Mouse (Mus musculus) intestine, embryonic 15.5 days (tissue): ENCODE measurements around the gene Bpifb5. TPM values are rescaled to one million over a fixed set of nuclear protein-coding genes. Genes with fewer than 3 reads are reported as not detected.
A peak's percentile ranks its signal among the peaks of the same experiment; 100 is the strongest.
"Not testable (repeated sequence)": the region's sequence is repeated elsewhere in the genome, so short reads cannot be mapped to it uniquely, and the experiment has no call there.

ENCODE experiments used
- ATAC-seq: fragments of 200-750 bp; cut with Nextera tagmentation; 2 replicates; pipeline ENCODE4 v1.8.0; 2017; ENCODE audit warnings: moderate TSS enrichment, moderate library complexity
- H3K27ac ChIP-seq: fragments of 300-500 bp; sonication (generic); 2 replicates; pipeline ENCODE4 v1.5.1; 2015; ENCODE audit warnings: mild to moderate bottlenecking, inconsistent platforms
- H3K27me3 ChIP-seq: fragments of 300-500 bp; sonication (generic); replicated peaks from 2 replicates; pipeline ENCODE4 v1.6.1; 2015; ENCODE audit warnings: inconsistent platforms
- H3K36me3 ChIP-seq: fragments of 300-500 bp; sonication (generic); 2 replicates; pipeline ENCODE4 v1.6.1; 2015; ENCODE audit warnings: inconsistent platforms
- H3K4me1 ChIP-seq: fragments of 300-500 bp; sonication (generic); replicated peaks from 2 replicates; pipeline ENCODE4 v1.6.1; 2015; ENCODE audit warnings: inconsistent platforms
- H3K4me2 ChIP-seq: fragments of 300-500 bp; sonication (generic); replicated peaks from 2 replicates; pipeline ENCODE4 v1.6.1; 2015; ENCODE audit warnings: mild to moderate bottlenecking, inconsistent platforms
- H3K4me3 ChIP-seq: fragments of 300-500 bp; sonication (generic); replicated peaks from 2 replicates; pipeline ENCODE4 v1.5.1; 2015; ENCODE audit warnings: inconsistent platforms
- H3K9ac ChIP-seq: fragments of 300-500 bp; sonication (generic); 2 replicates; pipeline ENCODE4 v1.6.1; 2015; ENCODE audit warnings: inconsistent platforms
- H3K9me3 ChIP-seq: fragments of 300-500 bp; sonication (generic); 2 replicates; pipeline ENCODE4 v1.6.1; 2016; ENCODE audit warnings: inconsistent platforms
- WGBS: fragments of 180-500 bp; shearing (Covaris S2); methylation state at CpG from one replicate; pipeline ENCODE4 v1.1.7; 2015; 5-methylcytosine and 5-hydroxymethylcytosine counted together
- polyA plus RNA-seq: library from polyadenylated mRNA; unstranded; fragments of >200 nt; fragmentation: Nextera tagmentation; extraction: Ambion mirVana; gene quantifications from 2 replicates; pipeline ENCODE4 v1.2.1, GENCODE M21; 2015

Bpifb5 gene
- 0.09 and 0.13 TPM in 2 replicates for polyA plus RNA-seq

- ATAC-seq = peak; percentile 59
- H3K36me3 ChIP-seq = no peaks in the 10 kb centered on the region
- 0 out of 2 replicates have a peak within 1 kb of the TSS, but pooled peaks have one; percentile 12 for H3K4me2 ChIP-seq
- H3K4me3 ChIP-seq = no peak within 1 kb of the TSS
- H3K4me1 ChIP-seq = peaks cover 11% of the 10 kb centered on the region
- no peak within 1 kb of the TSS for H3K27ac ChIP-seq
- no peak within 1 kb of the TSS for H3K9ac ChIP-seq
- no peaks in the 10 kb centered on the region for H3K27me3 ChIP-seq
- WGBS = 5% methylated on average over 14 of the region's 14 CpGs
- no peaks in the 10 kb centered on the region for H3K9me3 ChIP-seq
Measured at GRCm38 (mm10) chr2:154223265-154223916, at the start of gene Bpifb5. TSS of gene Bpifb5 (plus strand) at chr2:154223742.

- H3K4me1 ChIP-seq, H3K4me3 ChIP-seq, H3K27ac ChIP-seq, H3K9me3 ChIP-seq, H3K27me3 ChIP-seq, H3K4me2 ChIP-seq, ATAC-seq, H3K36me3 ChIP-seq, H3K9ac ChIP-seq: not testable (repeated sequence)
- 83% methylated on average over 7 of the region's 7 CpGs for WGBS
Measured at GRCm38 (mm10) chr2:154181900-154182299, 41.6 kb upstream of the Bpifb5 start.

- H3K9ac ChIP-seq, H3K27ac ChIP-seq, ATAC-seq, H3K9me3 ChIP-seq, H3K4me2 ChIP-seq, H3K4me1 ChIP-seq, H3K4me3 ChIP-seq, H3K36me3 ChIP-seq, H3K27me3 ChIP-seq: not testable (repeated sequence)
- WGBS = 70% methylated on average over 4 of the region's 4 CpGs
Measured at GRCm38 (mm10) chr2:154183061-154183460, 40.5 kb upstream of the Bpifb5 start.

GRCm38 (mm10) chr2:154185319-154185718, 38.2 kb upstream of the Bpifb5 start:
- H3K27ac ChIP-seq = no peak overlapping the region
- H3K4me2 ChIP-seq = no peak overlapping the region

GRCm38 (mm10) chr2:154185748-154186147, 37.8 kb upstream of the Bpifb5 start:
- no peak for ATAC-seq
- no peaks in the 10 kb centered on the region for H3K9me3 ChIP-seq
- no peaks in the 10 kb centered on the region for H3K4me1 ChIP-seq
- H3K36me3 ChIP-seq = no peaks in the 10 kb centered on the region
- no peak overlapping the region for H3K9ac ChIP-seq
- no peak overlapping the region for H3K4me3 ChIP-seq
- H3K27ac ChIP-seq = no peak overlapping the region
- H3K4me2 ChIP-seq = no peak overlapping the region
- WGBS = 68% methylated on average over 3 of the region's 3 CpGs
- no peaks in the 10 kb centered on the region for H3K27me3 ChIP-seq

More at GRCm38 (mm10) chr2:154185319-154185718, 38.2 kb upstream of the Bpifb5 start:
- H3K4me3 ChIP-seq = no peak overlapping the region
- no peaks in the 10 kb centered on the region for H3K9me3 ChIP-seq
- 83% methylated on average over 6 of the region's 6 CpGs for WGBS
- H3K4me1 ChIP-seq = no peaks in the 10 kb centered on the region
- no peaks in the 10 kb centered on the region for H3K36me3 ChIP-seq
- no peak overlapping the region for H3K9ac ChIP-seq
- no peaks in the 10 kb centered on the region for H3K27me3 ChIP-seq
- no peak for ATAC-seq

- no peaks in the 10 kb centered on the region for H3K27me3 ChIP-seq
- H3K9me3 ChIP-seq = no peaks in the 10 kb centered on the region
- no peak for ATAC-seq
- no peak overlapping the region for H3K4me3 ChIP-seq
- H3K36me3 ChIP-seq = no peaks in the 10 kb centered on the region
- 37% methylated on average over 5 of the region's 5 CpGs for WGBS
- no peak overlapping the region for H3K27ac ChIP-seq
- no peaks in the 10 kb centered on the region for H3K4me1 ChIP-seq
- no peak overlapping the region for H3K9ac ChIP-seq
- no peak overlapping the region for H3K4me2 ChIP-seq
Measured at GRCm38 (mm10) chr2:154187468-154187867, 36.1 kb upstream of the Bpifb5 start.

GRCm38 (mm10) chr2:154189877-154190434, 33.6 kb upstream of the Bpifb5 start:
- Histone ChIP-seq H3K9ac (no peak overlapping the region), H3K36me3 (no peaks in the 10 kb centered on the region), H3K9me3 (no peaks in the 10 kb centered on the region), H3K4me2 (no peak overlapping the region), H3K4me1 (no peaks in the 10 kb centered on the region), H3K27me3 (no peaks in the 10 kb centered on the region), H3K4me3 (no peak overlapping the region), H3K27ac (no peak overlapping the region)
- 72% methylated on average over 7 of the region's 7 CpGs for WGBS
- ATAC-seq = no peak

- H3K27ac ChIP-seq = no peak within 1 kb of the TSS
- no peak within 1 kb of the TSS for H3K4me2 ChIP-seq
- H3K4me3 ChIP-seq = no peak within 1 kb of the TSS
- H3K4me1 ChIP-seq = no peaks in the 10 kb centered on the region
- H3K27me3 ChIP-seq = no peaks in the 10 kb centered on the region
- no peaks in the 10 kb centered on the region for H3K36me3 ChIP-seq
- no peak for ATAC-seq
- no peaks in the 10 kb centered on the region for H3K9me3 ChIP-seq
- no peak within 1 kb of the TSS for H3K9ac ChIP-seq
- 83% methylated on average over 11 of the region's 11 CpGs for WGBS
Measured at GRCm38 (mm10) chr2:154190546-154191258, 32.8 kb upstream of the Bpifb5 start, which contains the start of gene Bpifb1. TSS of gene Bpifb1 (plus strand) at chr2:154190818.

- WGBS = 76% methylated on average over 2 of the region's 2 CpGs
- no peak overlapping the region for H3K9ac ChIP-seq
- H3K36me3 ChIP-seq = no peaks in the 10 kb centered on the region
Measured at GRCm38 (mm10) chr2:154192141-154192540, 31.4 kb upstream of the Bpifb5 start.

GRCm38 (mm10) chr2:154193071-154193470, 30.5 kb upstream of the Bpifb5 start:
- no peaks in the 10 kb centered on the region for H3K4me1 ChIP-seq
- H3K9ac ChIP-seq = no peak overlapping the region
- H3K27ac ChIP-seq = no peak overlapping the region
- 87% methylated on average over 4 of the region's 4 CpGs for WGBS
- H3K4me3 ChIP-seq = no peak overlapping the region
- H3K4me2 ChIP-seq = no peak overlapping the region
- no peak for ATAC-seq
- no peaks in the 10 kb centered on the region for H3K9me3 ChIP-seq
- no peaks in the 10 kb centered on the region for H3K27me3 ChIP-seq
- no peaks in the 10 kb centered on the region for H3K36me3 ChIP-seq

More at GRCm38 (mm10) chr2:154192141-154192540, 31.4 kb upstream of the Bpifb5 start:
- H3K4me3 ChIP-seq = no peak overlapping the region
- no peaks in the 10 kb centered on the region for H3K27me3 ChIP-seq
- no peak overlapping the region for H3K4me2 ChIP-seq
- no peak for ATAC-seq
- H3K9me3 ChIP-seq = no peaks in the 10 kb centered on the region
- H3K4me1 ChIP-seq = no peaks in the 10 kb centered on the region
- no peak overlapping the region for H3K27ac ChIP-seq

- WGBS = 71% methylated on average over 5 of the region's 5 CpGs
- Histone ChIP-seq H3K9ac (no peak overlapping the region), H3K27me3 (no peaks in the 10 kb centered on the region), H3K27ac (no peak overlapping the region), H3K4me1 (no peaks in the 10 kb centered on the region), H3K4me3 (no peak overlapping the region), H3K36me3 (no peaks in the 10 kb centered on the region), H3K4me2 (no peak overlapping the region), H3K9me3 (no peaks in the 10 kb centered on the region)
- no peak for ATAC-seq
Measured at GRCm38 (mm10) chr2:154193994-154194504, 29.5 kb upstream of the Bpifb5 start.

- WGBS = 91% methylated on average over 9 of the region's 9 CpGs
Measured at GRCm38 (mm10) chr2:154197036-154197435, 26.5 kb upstream of the Bpifb5 start.

More at GRCm38 (mm10) chr2:154197036-154197435, 26.5 kb upstream of the Bpifb5 start:
- Histone ChIP-seq H3K4me2 (no peak overlapping the region), H3K36me3 (no peaks in the 10 kb centered on the region), H3K4me1 (no peaks in the 10 kb centered on the region), H3K4me3 (no peak overlapping the region), H3K9me3 (no peaks in the 10 kb centered on the region), H3K27me3 (no peaks in the 10 kb centered on the region), H3K9ac (no peak overlapping the region), H3K27ac (no peak overlapping the region)
- no peak for ATAC-seq
